Mouse (Mus musculus): ENCODE measurements around the gene Nthl1. TPM values are rescaled to one million over a fixed set of nuclear protein-coding genes. Genes with fewer than 3 reads are reported as not detected.

Nthl1 gene
- polyA plus RNA-seq (2016; fragmentation: Nextera tagmentation; extraction: Ambion mirVana): 15.0 and 19.8 TPM in 2 replicates

GRCm38 (mm10) chr17:24632167-24632812, at the start of gene Nthl1, which contains the start of gene Tsc2:
TSS of gene Nthl1 (plus strand) at chr17:24632680.
TSS of gene Tsc2 (minus strand) at chr17:24632630.
- Histone ChIP-seq H3K9me3 (no peaks in the 10 kb centered on the region), H3K27me3 (ENCODE audit: insufficient read depth, poor library complexity, severe bottlenecking) (peaks cover 28% of the 10 kb centered on the region), H3K36me3 (peaks cover 38% of the 10 kb centered on the region), H3K4me3 (peak within 1 kb of the TSS; percentile 75), H3K4me1 (peaks cover 39% of the 10 kb centered on the region), H3K27ac (peak within 1 kb of the TSS; percentile 90)
- DNase-seq (ENCODE audit: low spot score): peak; percentile 96
- 2% methylated on average over 51 of the region's 51 CpGs for WGBS

GRCm38 (mm10) chr17:24583599-24584460, 48.6 kb upstream of the Nthl1 start:
- no peak overlapping the region for H3K27ac ChIP-seq
- no peaks in the 10 kb centered on the region for H3K27me3 ChIP-seq (ENCODE audit: insufficient read depth, poor library complexity, severe bottlenecking)
- no peaks in the 10 kb centered on the region for H3K9me3 ChIP-seq
- DNase-seq (ENCODE audit: low spot score): no peak
- H3K4me1 ChIP-seq: no peaks in the 10 kb centered on the region
- 62% methylated on average over 5 of the region's 5 CpGs for WGBS
- no peak overlapping the region for H3K4me3 ChIP-seq
- H3K36me3 ChIP-seq: peaks cover 85% of the 10 kb centered on the region

- Histone ChIP-seq H3K9me3 (no peaks in the 10 kb centered on the region), H3K36me3 (peaks cover 82% of the 10 kb centered on the region), H3K27me3 (ENCODE audit: insufficient read depth, poor library complexity, severe bottlenecking) (no peaks in the 10 kb centered on the region), H3K4me3 (no peak overlapping the region), H3K4me1 (no peaks in the 10 kb centered on the region), H3K27ac (no peak overlapping the region)
- WGBS: 79% methylated on average over 3 of the region's 3 CpGs
- DNase-seq (ENCODE audit: low spot score): no peak
Measured at GRCm38 (mm10) chr17:24584520-24584919, 48.0 kb upstream of the Nthl1 start.

- Histone ChIP-seq H3K9me3 (no peaks in the 10 kb centered on the region), H3K27me3 (ENCODE audit: insufficient read depth, poor library complexity, severe bottlenecking) (no peaks in the 10 kb centered on the region), H3K27ac (no peak overlapping the region), H3K36me3 (peaks cover 78% of the 10 kb centered on the region), H3K4me1 (no peaks in the 10 kb centered on the region), H3K4me3 (no peak overlapping the region)
- no peak for DNase-seq (ENCODE audit: low spot score)
- 92% methylated on average over 4 of the region's 4 CpGs for WGBS
Measured at GRCm38 (mm10) chr17:24586532-24586931, 45.9 kb upstream of the Nthl1 start.

GRCm38 (mm10) chr17:24590943-24591342, 41.5 kb upstream of the Nthl1 start:
- no peak for DNase-seq (ENCODE audit: low spot score)
- H3K4me3 ChIP-seq: no peak overlapping the region
- H3K4me1 ChIP-seq: 0 out of 2 replicates have a peak, but pooled peaks cover 3% of the 10 kb centered on the region
- H3K27me3 ChIP-seq (ENCODE audit: insufficient read depth, poor library complexity, severe bottlenecking): no peaks in the 10 kb centered on the region
- WGBS: 80% methylated on average over 3 of the region's 3 CpGs
- no peak overlapping the region for H3K27ac ChIP-seq
- no peaks in the 10 kb centered on the region for H3K9me3 ChIP-seq
- peaks cover 91% of the 10 kb centered on the region for H3K36me3 ChIP-seq

- H3K9me3 ChIP-seq: no peaks in the 10 kb centered on the region
- 94% methylated on average over 5 of the region's 5 CpGs for WGBS
- 0 out of 2 replicates have a peak, but pooled peaks cover 3% of the 10 kb centered on the region for H3K4me1 ChIP-seq
- no peak overlapping the region for H3K27ac ChIP-seq
- DNase-seq (ENCODE audit: low spot score): no peak
- H3K27me3 ChIP-seq (ENCODE audit: insufficient read depth, poor library complexity, severe bottlenecking): no peaks in the 10 kb centered on the region
- peaks cover 91% of the 10 kb centered on the region for H3K36me3 ChIP-seq
- no peak overlapping the region for H3K4me3 ChIP-seq
Measured at GRCm38 (mm10) chr17:24591695-24592094, 40.8 kb upstream of the Nthl1 start.

- Histone ChIP-seq H3K27ac (no peak overlapping the region), H3K9me3 (no peaks in the 10 kb centered on the region), H3K36me3 (peaks cover 92% of the 10 kb centered on the region), H3K27me3 (ENCODE audit: insufficient read depth, poor library complexity, severe bottlenecking) (no peaks in the 10 kb centered on the region), H3K4me3 (no peak overlapping the region), H3K4me1 (0 out of 2 replicates have a peak, but pooled peaks cover 3% of the 10 kb centered on the region)
- WGBS: 77% methylated on average over 5 of the region's 5 CpGs
- DNase-seq (ENCODE audit: low spot score): no peak
Measured at GRCm38 (mm10) chr17:24593248-24593647, 39.2 kb upstream of the Nthl1 start.

- DNase-seq (ENCODE audit: low spot score): no peak
- H3K27ac ChIP-seq: no peak overlapping the region
- H3K4me1 ChIP-seq: 0 out of 2 replicates have a peak, but pooled peaks cover 3% of the 10 kb centered on the region
- H3K36me3 ChIP-seq: peaks cover 94% of the 10 kb centered on the region
- WGBS: 91% methylated on average over 26 of the region's 26 CpGs
- H3K27me3 ChIP-seq (ENCODE audit: insufficient read depth, poor library complexity, severe bottlenecking): no peaks in the 10 kb centered on the region
- H3K4me3 ChIP-seq: no peak overlapping the region
- no peaks in the 10 kb centered on the region for H3K9me3 ChIP-seq
Measured at GRCm38 (mm10) chr17:24593992-24594890, 38.2 kb upstream of the Nthl1 start.

- no peaks in the 10 kb centered on the region for H3K9me3 ChIP-seq
- H3K27ac ChIP-seq: no peak overlapping the region
- no peak for DNase-seq (ENCODE audit: low spot score)
- 0 out of 2 replicates have a peak, but pooled peaks cover 3% of the 10 kb centered on the region for H3K4me1 ChIP-seq
- H3K4me3 ChIP-seq: no peak overlapping the region
- WGBS: 81% methylated on average over 17 of the region's 17 CpGs
- H3K27me3 ChIP-seq (ENCODE audit: insufficient read depth, poor library complexity, severe bottlenecking): no peaks in the 10 kb centered on the region
- H3K36me3 ChIP-seq: peaks cover 99% of the 10 kb centered on the region
Measured at GRCm38 (mm10) chr17:24595126-24596072, 37.1 kb upstream of the Nthl1 start.

- Histone ChIP-seq H3K36me3 (peaks cover 99% of the 10 kb centered on the region), H3K4me1 (0 out of 2 replicates have a peak, but pooled peaks cover 3% of the 10 kb centered on the region), H3K27ac (no peak overlapping the region), H3K27me3 (ENCODE audit: insufficient read depth, poor library complexity, severe bottlenecking) (no peaks in the 10 kb centered on the region), H3K4me3 (no peak overlapping the region), H3K9me3 (no peaks in the 10 kb centered on the region)
- no peak for DNase-seq (ENCODE audit: low spot score)
- WGBS: 78% methylated on average over 5 of the region's 5 CpGs
Measured at GRCm38 (mm10) chr17:24596073-24596466, 36.4 kb upstream of the Nthl1 start.

GRCm38 (mm10) chr17:24596471-24597183, 35.9 kb upstream of the Nthl1 start:
- Histone ChIP-seq H3K9me3 (no peaks in the 10 kb centered on the region), H3K4me3 (no peak overlapping the region), H3K27me3 (ENCODE audit: insufficient read depth, poor library complexity, severe bottlenecking) (no peaks in the 10 kb centered on the region), H3K36me3 (peaks cover 99% of the 10 kb centered on the region), H3K4me1 (0 out of 2 replicates have a peak, but pooled peaks cover 3% of the 10 kb centered on the region), H3K27ac (no peak overlapping the region)
- WGBS: 88% methylated on average over 19 of the region's 19 CpGs
- DNase-seq (ENCODE audit: low spot score): no peak
